Mouse (Mus musculus) ES-CJ7 (cell line): ENCODE results near the gene Selenot.

ENCODE experiments used
- DNase-seq: peaks from one replicate; pipeline ENCODE4 v3.0.0; 2011; ENCODE audit warnings: low read depth, low spot score

Gene Selenot

GRCm38 (mm10) chr3:58636406-58637295, 60.2 kb downstream of the Selenot start, which contains the start of gene Erich6:
Gene Erich6, minus strand, starts transcription at chr3:58637207.
- DNase-seq = peak; percentile 39
